In genomic region chr2:30087310-30087709, GRCm38 (mm10) we compare ENCODE assay signal across 29 mouse cellular contexts. TPM values are rescaled to one million over a fixed set of nuclear protein-coding genes. Genes with fewer than 3 reads are reported as not detected.
A peak's percentile ranks its signal among the peaks of the same experiment; 100 is the strongest.
DNase-seq lines count a peak whose midpoint lies in the region; ATAC-seq and TF ChIP-seq lines count a peak whose summit lies in the region.
"Had no signal": no experiment of that assay in that cellular context is flagged by ENCODE, and none has a peak within 500 bp of the region (broad histone marks: within the 10 kb centered on the region; RNA-seq: fewer than 3 reads in every experiment).

No protein-coding gene starts in this region.

- TF ChIP-seq RAD21 in CH12.LX (IDR thresholded peaks at IDR 0.05; ENCODE audit: low read depth, low read length) (no peak), MEL (IDR thresholded peaks at IDR 0.05; ENCODE audit: low read depth, low read length) (no peak; the same call in none of the 2 replicates)

- peaks cover 2% of the 10 kb centered on the region; the same call in 1 of the 2 replicates for H3K36me3 ChIP-seq in liver, embryonic 14.5 days (replicated peaks; ENCODE audit: control insufficient read depth, insufficient read depth, low read depth)
- peaks cover 14% of the 10 kb centered on the region; the same call in 1 of the 2 replicates for H3K36me3 ChIP-seq in liver, embryonic 11.5 days (ENCODE audit: control insufficient read depth, insufficient read depth, low read length)
- H3K36me3 ChIP-seq in CH12.LX (replicated peaks in 1 of 2; ENCODE audit: control insufficient read depth in 1 of 2, insufficient read depth in 1 of 2, low read length in 1 of 2) (peaks cover 22 to 64% of the 10 kb centered on the region in 2 experiments), MEL (ENCODE audit: control insufficient read depth in 1 of 2, insufficient read depth in 2 of 2, low read length in 2 of 2) (no peaks in the 10 kb centered on the region)
- no peaks in the 10 kb centered on the region; the same call in 1 of the 2 replicates for H3K36me3 ChIP-seq in stomach, postnatal 0 days (ENCODE audit: control insufficient read depth, insufficient read depth, low read length)

- H3K4me3 ChIP-seq in liver, embryonic 14.5 days (ENCODE audit: insufficient read depth in 1 of 2, low read depth in 2 of 2, low read length in 2 of 2): no peak overlapping the region
- H3K4me3 ChIP-seq in liver, embryonic 11.5 days (ENCODE audit: low read depth, low read length): no peak overlapping the region
- H3K4me3 ChIP-seq in CH12.LX (replicated peaks in 1 of 3; ENCODE audit: low read depth in 2 of 3, low read length in 2 of 3, poor library complexity in 1 of 3): no peak overlapping the region
- no peak overlapping the region for H3K4me3 ChIP-seq in MEL (ENCODE audit: control insufficient read depth in 1 of 2, insufficient read depth in 1 of 2, low read depth in 2 of 2, low read length in 2 of 2)
- H3K4me3 ChIP-seq in stomach, postnatal 0 days (ENCODE audit: low read depth, low read length): no peak overlapping the region
- H3K4me3 ChIP-seq: embryonic facial prominence, embryonic 13.5 days; forebrain, embryonic 10.5 days; forebrain, embryonic 15.5 days; heart, adult 2 months; heart, embryonic 12.5 days; limb, embryonic 10.5 days; limb, embryonic 15.5 days; midbrain, embryonic 10.5 days; myocyte; neural tube, embryonic 13.5 days had no signal

- no peaks in the 10 kb centered on the region for H3K27me3 ChIP-seq in liver, embryonic 14.5 days (ENCODE audit: control insufficient read depth, insufficient read depth, low read length)
- H3K27me3 ChIP-seq in liver, embryonic 11.5 days (replicated peaks; ENCODE audit: control insufficient read depth, insufficient read depth, low read length): no peaks in the 10 kb centered on the region
- H3K27me3 ChIP-seq in CH12.LX (replicated peaks): no peaks in the 10 kb centered on the region
- H3K27me3 ChIP-seq in MEL (ENCODE audit: control insufficient read depth in 1 of 2, insufficient read depth in 2 of 2, low read length in 2 of 2): no peaks in the 10 kb centered on the region
- no peaks in the 10 kb centered on the region for H3K27me3 ChIP-seq in stomach, postnatal 0 days (ENCODE audit: control insufficient read depth, insufficient read depth, low read length)
- H3K27me3 ChIP-seq: embryonic facial prominence, embryonic 13.5 days; forebrain, embryonic 15.5 days; heart, embryonic 12.5 days; limb, embryonic 15.5 days; neural tube, embryonic 13.5 days; Patski had no signal

- no peaks in the 10 kb centered on the region for H3K9me3 ChIP-seq in liver, embryonic 14.5 days (ENCODE audit: control insufficient read depth, low read length)
- H3K9me3 ChIP-seq in liver, embryonic 11.5 days (ENCODE audit: control insufficient read depth, low read length): no peaks in the 10 kb centered on the region
- H3K9me3 ChIP-seq in CH12.LX (replicated peaks; ENCODE audit: low read length) (peaks cover 4% of the 10 kb centered on the region), MEL (replicated peaks; ENCODE audit: insufficient read depth, low read length) (no peaks in the 10 kb centered on the region)
- H3K9me3 ChIP-seq in stomach, postnatal 0 days (ENCODE audit: control insufficient read depth, low read length): no peaks in the 10 kb centered on the region
- H3K9me3 ChIP-seq: embryonic facial prominence, embryonic 13.5 days; forebrain, embryonic 10.5 days; forebrain, embryonic 15.5 days; G1E; limb, embryonic 10.5 days; limb, embryonic 15.5 days; midbrain, embryonic 10.5 days; neural tube, embryonic 13.5 days had no signal

- in situ Hi-C loops in CH12.LX (cut with MboI; ENCODE audit: low pct_ligation_motif_present, low pct_unique_long_range_greater_than_20kb, low sequenced_read_pairs): no loop called here

- H3K9ac ChIP-seq in liver, embryonic 14.5 days (replicated peaks): no peak overlapping the region
- no peak overlapping the region for H3K9ac ChIP-seq in liver, embryonic 11.5 days (ENCODE audit: low read depth, low read length)
- H3K9ac ChIP-seq in CH12.LX (ENCODE audit: insufficient read depth, low read depth) (no peak overlapping the region), MEL (ENCODE audit: control insufficient read depth, low read depth, low read length, poor library complexity, severe bottlenecking) (no peak overlapping the region)
- H3K9ac ChIP-seq in stomach, postnatal 0 days (ENCODE audit: low read length): no peak overlapping the region
- H3K9ac ChIP-seq: embryonic facial prominence, embryonic 13.5 days; forebrain, embryonic 15.5 days; heart, embryonic 12.5 days; hindbrain, embryonic 14.5 days; limb, embryonic 15.5 days; neural tube, embryonic 13.5 days had no signal

- H3K4me1 ChIP-seq in liver, embryonic 14.5 days (replicated peaks; ENCODE audit: control insufficient read depth in 2 of 2, insufficient read depth in 2 of 2, low read length in 1 of 2): no peaks in the 10 kb centered on the region; a peak in 1 of 4 replicates
- peaks cover 9% of the 10 kb centered on the region for H3K4me1 ChIP-seq in liver, embryonic 11.5 days (replicated peaks; ENCODE audit: control insufficient read depth, insufficient read depth, low read length)
- peaks cover 12 to 41% of the 10 kb centered on the region in 2 experiments for H3K4me1 ChIP-seq in CH12.LX (ENCODE audit: control insufficient read depth in 1 of 2, insufficient read depth in 2 of 2)
- no peaks in the 10 kb centered on the region for H3K4me1 ChIP-seq in MEL (ENCODE audit: control insufficient read depth in 1 of 2, insufficient read depth in 2 of 2, low read length in 2 of 2)
- H3K4me1 ChIP-seq in stomach, postnatal 0 days (replicated peaks; ENCODE audit: control insufficient read depth, insufficient read depth): no peaks in the 10 kb centered on the region

- peak; percentile 47 for TF ChIP-seq CTCF in liver, embryonic 14.5 days (IDR thresholded peaks at IDR 0.05; ENCODE audit: low read depth)
- TF ChIP-seq CTCF in CH12.LX (conservative IDR thresholded peaks at IDR 0.05 in 1 of 2, IDR thresholded peaks at IDR 0.05 in 1 of 2; ENCODE audit: low read depth in 2 of 2, low read length in 2 of 2): peak in 1 of 2 experiments; percentile 41; a peak in 2 of 4 replicates
- peak in 2 of 3 experiments; percentile 28 to 33; a peak in 4 of 6 replicates for TF ChIP-seq CTCF in MEL (IDR thresholded peaks at IDR 0.05 in 2 of 3, conservative IDR thresholded peaks at IDR 0.05 in 1 of 3; ENCODE audit: control insufficient read depth in 1 of 3, insufficient read depth in 1 of 3, low read depth in 2 of 3, low read length in 3 of 3, poor library complexity in 1 of 3, severe bottlenecking in 1 of 3)
- peak; percentile 22; the same call in 1 of the 2 replicates for TF ChIP-seq CTCF in stomach, postnatal 0 days (IDR thresholded peaks at IDR 0.05; ENCODE audit: low read depth)

- H3K27ac ChIP-seq in liver, embryonic 14.5 days: no peak overlapping the region
- H3K27ac ChIP-seq in liver, embryonic 11.5 days (ENCODE audit: low read depth, low read length): no peak overlapping the region
- H3K27ac ChIP-seq in CH12.LX (ENCODE audit: insufficient read depth, low read depth) (no peak overlapping the region), MEL (ENCODE audit: control insufficient read depth, low read depth, low read length) (no peak overlapping the region)
- H3K27ac ChIP-seq in stomach, postnatal 0 days (replicated peaks): no peak overlapping the region
- H3K27ac ChIP-seq: embryonic facial prominence, embryonic 13.5 days; forebrain, embryonic 10.5 days; forebrain, embryonic 15.5 days; heart, adult 2 months; hindbrain, embryonic 14.5 days; kidney, postnatal 0 days; limb, embryonic 10.5 days; limb, embryonic 15.5 days; macrophage; midbrain, embryonic 10.5 days; neural tube, embryonic 13.5 days had no signal

- dilution Hi-C loops in CH12.LX (cut with MboI; ENCODE audit: extremely low pct_ligation_motif_present, extremely low pct_unique_long_range_greater_than_20kb, low sequenced_read_pairs): no loop called here

- H3K79me2 ChIP-seq in CH12.LX (replicated peaks; ENCODE audit: control insufficient read depth, extremely low read depth, insufficient read depth, poor library complexity, severe bottlenecking) (no peaks in the 10 kb centered on the region), MEL (ENCODE audit: control insufficient read depth, insufficient read depth, low read length, poor library complexity) (no peaks in the 10 kb centered on the region)

- H3K4me2 ChIP-seq in liver, embryonic 14.5 days (ENCODE audit: low read depth): no peak overlapping the region
- no peak overlapping the region for H3K4me2 ChIP-seq in liver, embryonic 11.5 days
- H3K4me2 ChIP-seq in CH12.LX (ENCODE audit: insufficient read depth, low read depth, poor library complexity, severe bottlenecking): no peak overlapping the region
- H3K4me2 ChIP-seq in stomach, postnatal 0 days (replicated peaks; ENCODE audit: low read depth): no peak overlapping the region
- H3K4me2 ChIP-seq: embryonic facial prominence, embryonic 13.5 days; forebrain, embryonic 15.5 days; heart, embryonic 12.5 days; hindbrain, embryonic 14.5 days; limb, embryonic 15.5 days; neural tube, embryonic 13.5 days had no signal

- 66% methylated on average over 4 of the region's 4 CpGs for WGBS in liver, embryonic 14.5 days (ENCODE audit: insufficient replicate concordance)
- 92% methylated on average over 4 of the region's 4 CpGs for WGBS in liver, embryonic 11.5 days
- 91% methylated on average over 4 of the region's 4 CpGs for WGBS in stomach, postnatal 0 days

- ATAC-seq in liver, embryonic 14.5 days (ENCODE audit: insufficient read depth): no peak
- ATAC-seq in liver, embryonic 11.5 days (replicated peaks; ENCODE audit: low FRiP score): no peak
- ATAC-seq in stomach, postnatal 0 days (ENCODE audit: low FRiP score, low TSS enrichment): no peak
- ATAC-seq: forebrain, embryonic 15.5 days; Patski had no signal

- no peak for TF ChIP-seq EP300 in liver, embryonic 14.5 days (IDR thresholded peaks at IDR 0.05; ENCODE audit: low read depth)
- no peak for TF ChIP-seq EP300 in CH12.LX (IDR thresholded peaks at IDR 0.05; ENCODE audit: low read length)
- no peak for TF ChIP-seq EP300 in MEL (IDR thresholded peaks at IDR 0.05; ENCODE audit: low read depth in 1 of 2, low read length in 2 of 2)
- no peak for TF ChIP-seq EP300 in stomach, postnatal 0 days (optimal IDR thresholded peaks at IDR 0.05)

- no peak for DNase-seq in liver, embryonic 14.5 days (ENCODE audit: low read depth in 3 of 3, low spot score in 3 of 3)
- no peak for DNase-seq in liver, embryonic 11.5 days (ENCODE audit: low spot score)
- DNase-seq in CH12.LX (ENCODE audit: extremely low read depth) (peak; percentile 46), MEL (ENCODE audit: low read depth, low spot score) (no peak)
- DNase-seq in stomach, postnatal 0 days (ENCODE audit: low spot score): no peak
- no peak for DNase-seq in right cerebral cortex, postnatal 14 days
- DNase-seq in urinary bladder, adult 2 months (ENCODE audit: low spot score): no peak
- DNase-seq: adrenal gland, postnatal 25 days; cerebellum, adult 11-12 months; cerebellum, adult 9-11 months; gastrocnemius, postnatal 36 days; heart, adult 2 months; heart, postnatal 4 days; kidney, adult 18-20 months; kidney, postnatal 4 days had no signal

- TF ChIP-seq POLR2A in CH12.LX (IDR thresholded peaks at IDR 0.05; ENCODE audit: low read depth, low read length) (no peak), MEL (IDR thresholded peaks at IDR 0.05; ENCODE audit: control insufficient read depth in 1 of 2, insufficient read depth in 1 of 2, low read depth in 1 of 2, low read length in 2 of 2, poor library complexity in 1 of 2) (no peak)

RNA-seq across cellular contexts. Expression of gene Zdhhc12, which starts 6.1 kb away (rescaled TPM):
- 23.4 and 25.5 TPM in 2 replicates for polyA plus RNA-seq in liver, embryonic 14.5 days (2012; rRNA removed)
- polyA plus RNA-seq in liver, embryonic 14.5 days (2014; fragmentation: Nextera tagmentation; extraction: Ambion mirVana): 17.4 and 21.5 TPM in 2 replicates
- 51.9 and 53.7 TPM in 2 replicates for polyA plus RNA-seq in liver, embryonic 11.5 days (2014; fragmentation: Nextera tagmentation; extraction: Ambion mirVana)
- total RNA-seq in CH12.LX (2012; rRNA removed) (33.7 and 36.5 TPM in 2 replicates), CH12.LX (2014; rRNA removed) (15.3 and 15.6 TPM in 2 replicates), MEL (2012; rRNA removed) (22.6 and 25.1 TPM in 2 replicates)
- polyA plus RNA-seq in CH12.LX (2012; ENCODE audit: insufficient read length, low read depth) (34.7 and 42.8 TPM in 2 replicates), MEL (2012; ENCODE audit: insufficient read depth in 1 of 2, insufficient read length in 2 of 2, low read depth in 1 of 2, low replicate concordance in 2 of 2, missing spikeins in 1 of 2) (10 to 100 TPM in 1 of 2 experiments, not detected in 1; 42.1 TPM)
- 27.7 and 27.8 TPM in 2 replicates for polyA plus RNA-seq in stomach, postnatal 0 days (2015; fragmentation: Nextera tagmentation; extraction: Ambion mirVana)
- 31.5 and 40.7 TPM in 2 replicates for polyA plus RNA-seq in urinary bladder, adult 2 months (2012; rRNA removed)

RNA-seq across cellular contexts. Expression of gene Pkn3, which starts 9.8 kb away (rescaled TPM):
- polyA plus RNA-seq in liver, embryonic 14.5 days (2012; rRNA removed): 3.0 and 3.5 TPM in 2 replicates
- 1.8 and 2.0 TPM in 2 replicates for polyA plus RNA-seq in liver, embryonic 14.5 days (2014; fragmentation: Nextera tagmentation; extraction: Ambion mirVana)
- polyA plus RNA-seq in liver, embryonic 11.5 days (2014; fragmentation: Nextera tagmentation; extraction: Ambion mirVana): 9.6 and 10.2 TPM in 2 replicates
- total RNA-seq in CH12.LX (2012; rRNA removed) (5.2 and 8.3 TPM in 2 replicates), CH12.LX (2014; rRNA removed) (4.7 and 5.0 TPM in 2 replicates), MEL (2012; rRNA removed) (2.0 and 2.9 TPM in 2 replicates)
- polyA plus RNA-seq in CH12.LX (2012; ENCODE audit: insufficient read length, low read depth) (6.7 and 7.1 TPM in 2 replicates), MEL (2012; ENCODE audit: insufficient read depth in 1 of 2, insufficient read length in 2 of 2, low read depth in 1 of 2, low replicate concordance in 2 of 2, missing spikeins in 1 of 2) (1 to 10 TPM in 1 of 2 experiments, not detected in 1; 5.8 TPM)
- 3.0 and 3.1 TPM in 2 replicates for polyA plus RNA-seq in stomach, postnatal 0 days (2015; fragmentation: Nextera tagmentation; extraction: Ambion mirVana)
- 18.6 and 22.3 TPM in 2 replicates for polyA plus RNA-seq in urinary bladder, adult 2 months (2012; rRNA removed)

RNA-seq across cellular contexts. Expression of gene Set, which starts 30.1 kb away (rescaled TPM):
- 56.1 and 159 TPM in 2 replicates for polyA plus RNA-seq in liver, embryonic 14.5 days (2012; rRNA removed)
- 179 and 189 TPM in 2 replicates for polyA plus RNA-seq in liver, embryonic 14.5 days (2014; fragmentation: Nextera tagmentation; extraction: Ambion mirVana)
- polyA plus RNA-seq in liver, embryonic 11.5 days (2014; fragmentation: Nextera tagmentation; extraction: Ambion mirVana): 641 and 659 TPM in 2 replicates
- total RNA-seq in CH12.LX (2012; rRNA removed) (515 and 844 TPM in 2 replicates), CH12.LX (2014; rRNA removed) (1,049 and 1,142 TPM in 2 replicates), MEL (2012; rRNA removed) (580 and 633 TPM in 2 replicates)
- polyA plus RNA-seq in CH12.LX (2012; ENCODE audit: insufficient read length, low read depth) (902 and 991 TPM in 2 replicates), MEL (2012; ENCODE audit: insufficient read depth in 1 of 2, insufficient read length in 2 of 2, low read depth in 1 of 2, low replicate concordance in 2 of 2, missing spikeins in 1 of 2) (100 to 1,000 TPM; 250 to 973 TPM)
- polyA plus RNA-seq in stomach, postnatal 0 days (2015; fragmentation: Nextera tagmentation; extraction: Ambion mirVana): 202 and 206 TPM in 2 replicates
- 114 and 146 TPM in 2 replicates for polyA plus RNA-seq in urinary bladder, adult 2 months (2012; rRNA removed)

RNA-seq across cellular contexts. Expression of gene Zer1, which starts 37.1 kb away (rescaled TPM):
- polyA plus RNA-seq in liver, embryonic 14.5 days (2012; rRNA removed): 8.1 and 8.5 TPM in 2 replicates
- 1.9 and 2.0 TPM in 2 replicates for polyA plus RNA-seq in liver, embryonic 14.5 days (2014; fragmentation: Nextera tagmentation; extraction: Ambion mirVana)
- 4.7 and 6.2 TPM in 2 replicates for polyA plus RNA-seq in liver, embryonic 11.5 days (2014; fragmentation: Nextera tagmentation; extraction: Ambion mirVana)
- 9.5 and 13.4 TPM in 2 replicates for total RNA-seq in CH12.LX (2012; rRNA removed)
- total RNA-seq in CH12.LX (2014; rRNA removed): 4.8 and 5.5 TPM in 2 replicates
- polyA plus RNA-seq in CH12.LX (2012; ENCODE audit: insufficient read length, low read depth): 13.3 and 15.0 TPM in 2 replicates
- 3.9 and 4.3 TPM in 2 replicates for total RNA-seq in MEL (2012; rRNA removed)
- 10 to 100 TPM in 1 of 2 experiments, not detected in 1; 14.0 TPM for polyA plus RNA-seq in MEL (2012; ENCODE audit: insufficient read depth in 1 of 2, insufficient read length in 2 of 2, low read depth in 1 of 2, low replicate concordance in 2 of 2, missing spikeins in 1 of 2)
- polyA plus RNA-seq in stomach, postnatal 0 days (2015; fragmentation: Nextera tagmentation; extraction: Ambion mirVana): 2.9 and 3.1 TPM in 2 replicates
- 46.2 and 46.5 TPM in 2 replicates for polyA plus RNA-seq in urinary bladder, adult 2 months (2012; rRNA removed)

RNA-seq across cellular contexts. Expression of gene Wdr34, which starts 38.6 kb away (rescaled TPM):
- 5.6 and 5.8 TPM in 2 replicates for polyA plus RNA-seq in liver, embryonic 14.5 days (2012; rRNA removed)
- 6.0 and 6.8 TPM in 2 replicates for polyA plus RNA-seq in liver, embryonic 14.5 days (2014; fragmentation: Nextera tagmentation; extraction: Ambion mirVana)
- polyA plus RNA-seq in liver, embryonic 11.5 days (2014; fragmentation: Nextera tagmentation; extraction: Ambion mirVana): 22.1 and 25.1 TPM in 2 replicates
- total RNA-seq in CH12.LX (2012; rRNA removed) (23.2 and 26.5 TPM in 2 replicates), CH12.LX (2014; rRNA removed) (21.4 and 24.7 TPM in 2 replicates), MEL (2012; rRNA removed) (49.3 and 53.1 TPM in 2 replicates)
- polyA plus RNA-seq in CH12.LX (2012; ENCODE audit: insufficient read length, low read depth) (28.0 and 28.6 TPM in 2 replicates), MEL (2012; ENCODE audit: insufficient read depth in 1 of 2, insufficient read length in 2 of 2, low read depth in 1 of 2, low replicate concordance in 2 of 2, missing spikeins in 1 of 2) (10 to 100 TPM in 1 of 2 experiments, not detected in 1; 78.3 TPM)
- polyA plus RNA-seq in stomach, postnatal 0 days (2015; fragmentation: Nextera tagmentation; extraction: Ambion mirVana): 10.9 and 13.2 TPM in 2 replicates
- 17.6 and 18.0 TPM in 2 replicates for polyA plus RNA-seq in urinary bladder, adult 2 months (2012; rRNA removed)
